Mouse (Mus musculus): ENCODE results near the gene Ccl3. TPM values are rescaled to one million over a fixed set of nuclear protein-coding genes. Genes with fewer than 3 reads are reported as not detected.

Ccl3 gene
- total and polyA plus RNA-seq, 2 experiments from 2014 or later, result 0.62 to 1.0 TPM

DNA sequence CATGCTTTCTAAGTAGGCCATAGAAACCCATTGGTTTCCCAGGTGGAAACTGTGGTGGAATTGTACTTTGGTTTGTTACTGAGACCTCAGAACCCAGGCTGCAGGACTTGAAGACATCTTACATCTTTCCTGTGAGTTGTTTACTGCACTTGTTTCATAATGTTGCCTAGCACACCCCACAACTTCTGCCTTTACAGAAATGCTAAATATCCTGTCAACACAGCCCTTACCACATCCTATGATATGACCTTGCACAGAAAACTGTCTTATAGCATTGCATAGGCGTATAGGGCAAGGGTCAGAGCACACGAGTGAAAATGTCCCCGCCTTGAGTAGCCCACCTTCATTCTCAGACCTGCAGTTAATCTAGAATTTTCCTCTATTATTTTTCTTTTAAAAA, 43.6 kb downstream of the Ccl3 start:
- TF ChIP-seq CTCF (IDR thresholded peaks at IDR 0.05; ENCODE audit: low read depth), result no peak
- ATAC-seq, result no peak
- no peak overlapping the region for H3K4me3 ChIP-seq (ENCODE audit: low read depth, low read length)
- H3K27me3 ChIP-seq (ENCODE audit: insufficient read depth, low read length), result no peaks in the 10 kb centered on the region
- H3K9me3 ChIP-seq (ENCODE audit: low read length), result no peaks in the 10 kb centered on the region
- no peak overlapping the region for H3K9ac ChIP-seq
- H3K36me3 ChIP-seq (ENCODE audit: insufficient read depth), result no peaks in the 10 kb centered on the region
- no peak overlapping the region for H3K4me2 ChIP-seq (ENCODE audit: low read depth)
- H3K27ac ChIP-seq (ENCODE audit: low read depth, low read length), result no peak overlapping the region
- H3K4me1 ChIP-seq (ENCODE audit: insufficient read depth), result no peaks in the 10 kb centered on the region
- 94% methylated on average over 3 of the region's 3 CpGs for WGBS
- DNase-seq, result no peak

DNA sequence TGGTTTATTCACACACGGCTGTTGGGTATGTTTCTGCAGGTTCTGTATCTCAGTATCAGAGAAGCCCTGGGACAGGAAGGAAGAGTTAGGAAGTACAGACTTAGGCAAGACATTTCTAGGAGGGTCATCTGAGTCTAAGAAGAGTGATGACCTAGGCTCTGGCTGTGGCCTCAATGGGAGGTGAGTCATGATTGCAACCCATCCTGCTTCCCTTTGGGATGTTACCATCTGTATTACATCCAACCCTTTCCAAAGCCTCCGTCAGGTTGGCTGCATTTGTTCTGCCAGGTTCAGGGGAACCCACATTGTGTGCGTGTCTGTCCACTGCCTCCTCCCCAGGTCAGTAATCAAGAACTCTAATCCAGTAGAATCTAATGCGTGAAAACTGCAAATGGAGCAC, 44.5 kb downstream of the Ccl3 start:
- H3K9me3 ChIP-seq (ENCODE audit: low read length), result no peaks in the 10 kb centered on the region
- TF ChIP-seq CTCF (IDR thresholded peaks at IDR 0.05; ENCODE audit: low read depth), result no peak
- ATAC-seq (no peak), DNase-seq (no peak)
- no peak overlapping the region for H3K27ac ChIP-seq (ENCODE audit: low read depth, low read length)
- H3K4me3 ChIP-seq (ENCODE audit: low read depth, low read length), result no peak overlapping the region
- H3K9ac ChIP-seq, result no peak overlapping the region
- H3K4me2 ChIP-seq (ENCODE audit: low read depth), result no peak overlapping the region
- H3K36me3 ChIP-seq (ENCODE audit: insufficient read depth), result no peaks in the 10 kb centered on the region
- H3K4me1 ChIP-seq (ENCODE audit: insufficient read depth), result no peaks in the 10 kb centered on the region
- 90% methylated on average over 4 of the region's 4 CpGs for WGBS
- H3K27me3 ChIP-seq (ENCODE audit: insufficient read depth, low read length), result no peaks in the 10 kb centered on the region

DNA sequence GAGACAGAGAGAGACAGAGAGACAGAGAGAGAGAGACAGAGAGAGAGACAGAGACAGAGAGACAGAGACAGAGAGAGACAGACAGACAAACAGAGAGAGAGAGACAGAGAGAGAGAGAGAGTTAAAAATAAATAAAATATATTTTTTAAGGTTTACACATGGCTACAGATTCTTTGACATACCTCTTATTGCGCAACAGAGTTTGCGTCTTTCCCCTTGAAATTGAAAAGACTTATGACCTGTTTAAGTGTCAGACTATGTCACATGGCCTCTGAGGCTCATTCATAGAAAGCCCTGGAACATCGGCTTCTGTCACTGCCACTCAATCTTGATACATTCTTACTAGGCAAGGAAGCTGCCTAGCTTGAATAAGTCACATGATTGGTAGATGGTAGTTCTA, 45.8 kb downstream of the Ccl3 start:
- Histone ChIP-seq H3K36me3 (ENCODE audit: insufficient read depth) (no peaks in the 10 kb centered on the region), H3K27me3 (ENCODE audit: insufficient read depth, low read length) (no peaks in the 10 kb centered on the region), H3K9ac (no peak overlapping the region), H3K4me3 (ENCODE audit: low read depth, low read length) (no peak overlapping the region), H3K27ac (ENCODE audit: low read depth, low read length) (no peak overlapping the region), H3K4me2 (ENCODE audit: low read depth) (no peak overlapping the region), H3K9me3 (ENCODE audit: low read length) (no peaks in the 10 kb centered on the region), H3K4me1 (ENCODE audit: insufficient read depth) (no peaks in the 10 kb centered on the region)
- no peak for ATAC-seq
- no peak for TF ChIP-seq CTCF (IDR thresholded peaks at IDR 0.05; ENCODE audit: low read depth)
- WGBS, result 96% methylated on average over 3 of the region's 3 CpGs
- DNase-seq, result no peak

DNA sequence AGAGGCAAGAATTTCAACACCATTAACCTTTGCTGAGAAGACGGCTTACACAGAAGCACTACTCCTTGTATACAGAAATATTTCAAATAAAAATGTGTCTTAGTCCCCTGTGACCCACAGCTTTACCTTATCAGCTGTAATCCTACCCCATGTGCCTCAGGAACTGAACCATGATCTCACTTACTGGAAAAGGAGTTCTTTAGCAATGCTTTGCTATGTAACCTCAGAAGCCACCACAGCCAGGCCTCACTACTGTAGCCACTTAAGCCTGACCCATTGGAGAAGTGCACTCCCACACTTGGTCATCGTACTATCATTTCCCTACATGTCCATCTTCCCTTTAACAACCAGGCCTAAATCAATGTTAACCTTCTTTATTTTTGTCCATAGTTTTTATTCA, 48.6 kb downstream of the Ccl3 start:
- Histone ChIP-seq H3K9ac (no peak overlapping the region), H3K36me3 (ENCODE audit: insufficient read depth) (no peaks in the 10 kb centered on the region), H3K4me2 (ENCODE audit: low read depth) (no peak overlapping the region), H3K9me3 (ENCODE audit: low read length) (no peaks in the 10 kb centered on the region), H3K4me3 (ENCODE audit: low read depth, low read length) (no peak overlapping the region), H3K27me3 (ENCODE audit: insufficient read depth, low read length) (no peaks in the 10 kb centered on the region), H3K27ac (ENCODE audit: low read depth, low read length) (no peak overlapping the region), H3K4me1 (ENCODE audit: insufficient read depth) (no peaks in the 10 kb centered on the region)
- ATAC-seq (no peak), DNase-seq (no peak)
- WGBS, result 89% methylated on average over 2 of the region's 2 CpGs
- TF ChIP-seq CTCF (IDR thresholded peaks at IDR 0.05; ENCODE audit: low read depth), result no peak

DNA sequence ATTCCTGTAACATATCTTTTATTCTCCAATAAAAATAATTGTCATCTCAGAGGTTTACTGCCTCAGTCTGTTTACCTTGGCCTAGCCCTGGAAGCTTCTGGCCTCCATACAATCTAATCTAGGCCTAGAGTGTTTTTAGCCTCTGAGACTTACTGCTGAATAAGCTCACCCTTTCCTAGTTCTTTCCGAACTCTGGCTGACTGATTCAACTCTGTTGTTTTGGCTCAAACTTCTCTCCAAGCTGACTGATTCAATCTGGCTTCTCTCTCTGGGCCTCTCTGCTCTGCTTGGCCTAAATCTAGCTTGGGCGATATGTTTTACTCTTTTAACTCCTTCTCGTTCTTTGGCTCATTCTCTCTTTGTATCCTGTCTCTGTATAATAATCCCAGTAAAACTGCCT, 50.2 kb downstream of the Ccl3 start:
- H3K4me3 ChIP-seq (ENCODE audit: low read depth, low read length), result no peak overlapping the region
- DNase-seq (no peak), ATAC-seq (no peak)
- no peaks in the 10 kb centered on the region for H3K36me3 ChIP-seq (ENCODE audit: insufficient read depth)
- no peak overlapping the region for H3K4me2 ChIP-seq (ENCODE audit: low read depth)
- no peak for TF ChIP-seq CTCF (IDR thresholded peaks at IDR 0.05; ENCODE audit: low read depth)
- no peaks in the 10 kb centered on the region for H3K9me3 ChIP-seq (ENCODE audit: low read length)
- H3K27ac ChIP-seq (ENCODE audit: low read depth, low read length), result no peak overlapping the region
- H3K27me3 ChIP-seq (ENCODE audit: insufficient read depth, low read length), result no peaks in the 10 kb centered on the region
- no peak overlapping the region for H3K9ac ChIP-seq
- 85% methylated on average over 3 of the region's 3 CpGs for WGBS
- H3K4me1 ChIP-seq (ENCODE audit: insufficient read depth), result no peaks in the 10 kb centered on the region

DNA sequence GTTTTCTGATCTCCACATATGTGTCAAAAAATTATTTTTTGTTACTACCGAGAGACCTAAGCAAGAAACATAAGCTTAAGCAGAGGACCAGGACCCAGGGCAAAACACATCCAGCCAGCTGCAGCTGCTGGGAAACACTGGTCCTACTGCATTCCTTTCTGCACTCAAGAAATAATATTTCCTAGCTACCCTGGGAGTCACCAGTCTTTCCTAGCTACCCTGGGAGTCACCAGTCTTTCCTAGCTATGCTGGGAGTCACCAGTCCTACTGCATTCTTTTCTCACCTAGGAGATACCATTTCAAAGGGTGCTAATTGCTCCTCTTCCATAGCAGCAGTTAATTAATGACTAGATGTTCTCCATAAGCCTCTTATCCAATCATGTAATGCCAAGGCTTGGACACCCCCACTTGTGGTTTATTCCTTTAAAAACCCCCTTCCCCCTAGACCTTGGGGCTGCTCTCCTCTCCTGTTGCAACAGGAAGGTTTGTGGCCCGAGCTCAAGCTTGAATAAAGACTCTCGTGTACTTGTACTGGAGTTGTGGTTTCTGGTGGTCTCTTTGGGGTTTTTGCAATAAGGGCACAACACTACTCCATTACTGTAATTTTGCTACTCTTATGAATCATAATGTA, 50.8 kb downstream of the Ccl3 start:
- no peak overlapping the region for H3K9ac ChIP-seq
- ATAC-seq (no peak), DNase-seq (no peak)
- H3K27ac ChIP-seq (ENCODE audit: low read depth, low read length), result no peak overlapping the region
- H3K36me3 ChIP-seq (ENCODE audit: insufficient read depth), result no peaks in the 10 kb centered on the region
- TF ChIP-seq CTCF (IDR thresholded peaks at IDR 0.05; ENCODE audit: low read depth), result no peak
- H3K4me2 ChIP-seq (ENCODE audit: low read depth), result no peak overlapping the region
- no peak overlapping the region for H3K4me3 ChIP-seq (ENCODE audit: low read depth, low read length)
- H3K27me3 ChIP-seq (ENCODE audit: insufficient read depth, low read length), result no peaks in the 10 kb centered on the region
- no peaks in the 10 kb centered on the region for H3K4me1 ChIP-seq (ENCODE audit: insufficient read depth)
- 81% methylated on average over 3 of the region's 3 CpGs for WGBS
- H3K9me3 ChIP-seq (ENCODE audit: low read length), result no peaks in the 10 kb centered on the region

Other genes with a start within 250 kb of the Ccl3 start
- gene Rasl10b, start 240.2 kb downstream of the Ccl3 start, total RNA-seq (2014; rRNA removed), result 99.0 and 107 TPM in 2 replicates
- 38.4 and 38.6 TPM in 2 replicates for gene Rasl10b, start 240.2 kb downstream of the Ccl3 start, polyA plus RNA-seq (2015; fragmentation: Nextera tagmentation; extraction: Ambion mirVana)
- gene Gas2l2, start 219.9 kb downstream of the Ccl3 start, total RNA-seq (2014; rRNA removed), result 1.2 and 1.3 TPM in 2 replicates
- 0.50 and 0.98 TPM in 2 replicates for gene Gas2l2, start 219.9 kb downstream of the Ccl3 start, polyA plus RNA-seq (2015; fragmentation: Nextera tagmentation; extraction: Ambion mirVana)
- 0.24 and 0.77 TPM in 2 replicates for gene 1700020L24Rik, start 211.7 kb downstream of the Ccl3 start, total RNA-seq (2014; rRNA removed)
- gene 1700020L24Rik, start 211.7 kb downstream of the Ccl3 start, polyA plus RNA-seq (2015; fragmentation: Nextera tagmentation; extraction: Ambion mirVana), result 0.40 and 0.63 TPM in 2 replicates
- 2.5 and 5.6 TPM in 2 replicates for gene Mmp28, start 186.3 kb downstream of the Ccl3 start, total RNA-seq (2014; rRNA removed)
- gene Mmp28, start 186.3 kb downstream of the Ccl3 start, polyA plus RNA-seq (2015; fragmentation: Nextera tagmentation; extraction: Ambion mirVana), result 0.97 and 1.1 TPM in 2 replicates
- 16.5 and 27.8 TPM in 2 replicates for gene Taf15, start 176.3 kb downstream of the Ccl3 start, total RNA-seq (2014; rRNA removed)
- gene Taf15, start 176.3 kb downstream of the Ccl3 start, polyA plus RNA-seq (2015; fragmentation: Nextera tagmentation; extraction: Ambion mirVana), result 4.2 and 10.5 TPM in 2 replicates
- gene Heatr9, start 127.2 kb downstream of the Ccl3 start, total RNA-seq (2014; rRNA removed), result not detected in 2 replicates
- not detected in 2 replicates for gene Heatr9, start 127.2 kb downstream of the Ccl3 start, polyA plus RNA-seq (2015; fragmentation: Nextera tagmentation; extraction: Ambion mirVana)
- gene Ccl5, start 118.8 kb downstream of the Ccl3 start, total RNA-seq (2014; rRNA removed), result not detected in 2 replicates
- 0.98 and 1.1 TPM in 2 replicates for gene Ccl5, start 118.8 kb downstream of the Ccl3 start, polyA plus RNA-seq (2015; fragmentation: Nextera tagmentation; extraction: Ambion mirVana)
- 1.2 and 1.8 TPM in 2 replicates for gene Ccl9, start 70.7 kb downstream of the Ccl3 start, total RNA-seq (2014; rRNA removed)
- 2.5 and 3.4 TPM in 2 replicates for gene Ccl9, start 70.7 kb downstream of the Ccl3 start, polyA plus RNA-seq (2015; fragmentation: Nextera tagmentation; extraction: Ambion mirVana)
- gene Ccl6, start 56.3 kb downstream of the Ccl3 start, total RNA-seq (2014; rRNA removed), result 0.77 and 5.0 TPM in 2 replicates
- 3.5 and 3.7 TPM in 2 replicates for gene Ccl6, start 56.3 kb downstream of the Ccl3 start, polyA plus RNA-seq (2015; fragmentation: Nextera tagmentation; extraction: Ambion mirVana)
- not detected in 2 replicates for gene Rpl9-ps1, start 3.7 kb downstream of the Ccl3 start, total RNA-seq (2014; rRNA removed)
- not detected in 2 replicates for gene Rpl9-ps1, start 3.7 kb downstream of the Ccl3 start, polyA plus RNA-seq (2015; fragmentation: Nextera tagmentation; extraction: Ambion mirVana)
- not detected in 2 replicates for gene Ccl4, start 13.2 kb upstream of the Ccl3 start, total RNA-seq (2014; rRNA removed)
- gene Ccl4, start 13.2 kb upstream of the Ccl3 start, polyA plus RNA-seq (2015; fragmentation: Nextera tagmentation; extraction: Ambion mirVana), result 0.58 and 1.1 TPM in 2 replicates
- not detected in 2 replicates for gene Wfdc17, start 54.6 kb upstream of the Ccl3 start, total RNA-seq (2014; rRNA removed)
- gene Wfdc17, start 54.6 kb upstream of the Ccl3 start, polyA plus RNA-seq (2015; fragmentation: Nextera tagmentation; extraction: Ambion mirVana), result 0.69 TPM in 1 of 2 replicates, not detected in the other
- not detected in 2 replicates for gene Wfdc18, start 59.7 kb upstream of the Ccl3 start, total RNA-seq (2014; rRNA removed)
- 1.2 and 2.4 TPM in 2 replicates for gene Wfdc18, start 59.7 kb upstream of the Ccl3 start, polyA plus RNA-seq (2015; fragmentation: Nextera tagmentation; extraction: Ambion mirVana)
- gene Wfdc21, start 97.6 kb upstream of the Ccl3 start, total RNA-seq (2014; rRNA removed), result not detected in 2 replicates
- 0.89 TPM in 1 of 2 replicates, not detected in the other for gene Wfdc21, start 97.6 kb upstream of the Ccl3 start, polyA plus RNA-seq (2015; fragmentation: Nextera tagmentation; extraction: Ambion mirVana)
- 27.6 and 29.5 TPM in 2 replicates for gene Heatr6, start 104.3 kb upstream of the Ccl3 start, total RNA-seq (2014; rRNA removed)
- gene Heatr6, start 104.3 kb upstream of the Ccl3 start, polyA plus RNA-seq (2015; fragmentation: Nextera tagmentation; extraction: Ambion mirVana), result 14.0 and 22.2 TPM in 2 replicates
- 0.08 TPM in 1 of 2 replicates, not detected in the other for gene Hnf1b, start 200.7 kb upstream of the Ccl3 start, total RNA-seq (2014; rRNA removed)
- 0.15 and 0.27 TPM in 2 replicates for gene Hnf1b, start 200.7 kb upstream of the Ccl3 start, polyA plus RNA-seq (2015; fragmentation: Nextera tagmentation; extraction: Ambion mirVana)

Measured in forebrain, postnatal 0 days (tissue).